ENCODE assay signal across 15 mouse cellular contexts in the genomic region with DNA sequence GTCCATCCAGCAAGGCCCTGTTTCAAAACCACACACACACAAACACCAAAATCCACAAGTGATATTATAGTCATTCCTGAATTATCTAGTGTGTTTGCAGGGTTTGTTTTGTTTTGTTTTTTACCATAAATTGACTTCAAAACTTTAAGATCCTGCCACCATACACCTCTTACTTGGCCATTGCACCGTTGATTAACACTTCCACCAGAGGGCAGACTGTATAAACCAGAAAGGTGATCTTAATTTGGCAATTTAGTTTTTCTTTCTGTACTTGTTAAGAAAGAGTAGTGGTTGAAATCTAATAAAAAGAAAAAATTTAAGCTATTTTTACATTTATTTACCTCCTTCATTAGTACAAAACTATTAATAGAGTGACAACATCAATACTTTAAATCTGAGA. TPM values are rescaled to one million over a fixed set of nuclear protein-coding genes. Genes with fewer than 3 reads are reported as not detected.
DNase-seq lines count a peak whose midpoint lies in the region; ATAC-seq and TF ChIP-seq lines count a peak whose summit lies in the region.
"Had no signal": no experiment of that assay in that cellular context is flagged by ENCODE, and none has a peak within 500 bp of the region (broad histone marks: within the 10 kb centered on the region; RNA-seq: fewer than 3 reads in every experiment).

No protein-coding gene starts in this region.

- H3K36me3 ChIP-seq in lung, embryonic 14.5 days (ENCODE audit: insufficient read depth): peaks cover 72% of the 10 kb centered on the region
- H3K36me3 ChIP-seq in CH12.LX (replicated peaks in 1 of 2; ENCODE audit: control insufficient read depth in 1 of 2, insufficient read depth in 1 of 2, low read length in 1 of 2): peaks cover 45 to 87% of the 10 kb centered on the region in 2 experiments

- TF ChIP-seq CTCF in gastrocnemius, adult 2 months (IDR thresholded peaks at IDR 0.05): peak; percentile 51
- TF ChIP-seq CTCF in lung, embryonic 14.5 days (IDR thresholded peaks at IDR 0.05; ENCODE audit: low read depth): 0 out of 2 replicates have a peak, but pooled peaks have one; percentile 21
- peak; percentile 11 to 60; a peak in 2 of 4 replicates for TF ChIP-seq CTCF in CH12.LX (conservative IDR thresholded peaks at IDR 0.05 in 1 of 2, IDR thresholded peaks at IDR 0.05 in 1 of 2; ENCODE audit: low read depth in 2 of 2, low read length in 2 of 2)
- TF ChIP-seq CTCF in brain, embryonic 14.5 days (IDR thresholded peaks at IDR 0.05; ENCODE audit: borderline replicate concordance, extremely low read depth, insufficient read depth, insufficient read length): peak; percentile 13; the same call in 1 of the 2 replicates

- H3K27ac ChIP-seq in gastrocnemius, adult 2 months: no peak overlapping the region
- no peak overlapping the region for H3K27ac ChIP-seq in lung, embryonic 14.5 days (ENCODE audit: low read depth)
- no peak overlapping the region for H3K27ac ChIP-seq in CH12.LX (ENCODE audit: insufficient read depth, low read depth)
- H3K27ac ChIP-seq: embryonic facial prominence, embryonic 12.5 days; heart, embryonic 13.5 days; hindbrain, embryonic 15.5 days; midbrain, embryonic 12.5 days had no signal

- no peak overlapping the region for H3K4me3 ChIP-seq in gastrocnemius, adult 2 months
- no peak overlapping the region for H3K4me3 ChIP-seq in lung, embryonic 14.5 days (ENCODE audit: low read depth, low read length)
- no peak overlapping the region for H3K4me3 ChIP-seq in CH12.LX (replicated peaks in 1 of 3; ENCODE audit: low read depth in 2 of 3, low read length in 2 of 3, poor library complexity in 1 of 3)
- H3K4me3 ChIP-seq: embryonic facial prominence, embryonic 12.5 days; heart, embryonic 13.5 days; hindbrain, embryonic 15.5 days; midbrain, embryonic 12.5 days had no signal

- dilution Hi-C loops in CH12.LX (cut with MboI; ENCODE audit: extremely low pct_ligation_motif_present, extremely low pct_unique_long_range_greater_than_20kb, low sequenced_read_pairs): no loop called here

- no peak overlapping the region for H3K9ac ChIP-seq in lung, embryonic 14.5 days
- H3K9ac ChIP-seq in CH12.LX (ENCODE audit: insufficient read depth, low read depth): no peak overlapping the region
- H3K9ac ChIP-seq: embryonic facial prominence, embryonic 12.5 days; heart, embryonic 13.5 days; hindbrain, embryonic 15.5 days; midbrain, embryonic 12.5 days had no signal

- no peak overlapping the region for H3K4me2 ChIP-seq in lung, embryonic 14.5 days
- H3K4me2 ChIP-seq in CH12.LX (ENCODE audit: insufficient read depth, low read depth, poor library complexity, severe bottlenecking): no peak overlapping the region
- H3K4me2 ChIP-seq: embryonic facial prominence, embryonic 12.5 days; heart, embryonic 13.5 days; hindbrain, embryonic 15.5 days; midbrain, embryonic 12.5 days had no signal

- no peaks in the 10 kb centered on the region for H3K4me1 ChIP-seq in lung, embryonic 14.5 days (ENCODE audit: insufficient read depth)
- no peaks in the 10 kb centered on the region for H3K4me1 ChIP-seq in CH12.LX (ENCODE audit: control insufficient read depth in 1 of 2, insufficient read depth in 2 of 2)
- H3K4me1 ChIP-seq: embryonic facial prominence, embryonic 12.5 days; heart, embryonic 13.5 days; hindbrain, embryonic 15.5 days; midbrain, embryonic 12.5 days had no signal

- no peak; the same call in 1 of the 2 replicates for TF ChIP-seq RAD21 in CH12.LX (IDR thresholded peaks at IDR 0.05; ENCODE audit: low read depth, low read length)

- intact Hi-C loops in gastrocnemius, adult 2 months (cut with DNase I): no loop called here

- no peak for ATAC-seq in lung, embryonic 14.5 days (ENCODE audit: insufficient read depth)

- no peak for TF ChIP-seq EP300 in CH12.LX (IDR thresholded peaks at IDR 0.05; ENCODE audit: low read length)

- in situ Hi-C loops in CH12.LX (cut with MboI; ENCODE audit: low pct_ligation_motif_present, low pct_unique_long_range_greater_than_20kb, low sequenced_read_pairs): no loop called here

- 0 out of 2 replicates have a peak, but pooled peaks cover 3% of the 10 kb centered on the region for H3K79me2 ChIP-seq in CH12.LX (replicated peaks; ENCODE audit: control insufficient read depth, extremely low read depth, insufficient read depth, poor library complexity, severe bottlenecking)

- no peak for TF ChIP-seq POLR2A in CH12.LX (IDR thresholded peaks at IDR 0.05; ENCODE audit: low read depth, low read length)
- TF ChIP-seq POLR2A in brain, embryonic 14.5 days (IDR thresholded peaks at IDR 0.05; ENCODE audit: borderline replicate concordance, extremely low read depth, insufficient read depth, insufficient read length, poor library complexity, severe bottlenecking): no peak

- H3K9me3 ChIP-seq in lung, embryonic 14.5 days (ENCODE audit: low read depth, low read length): no peaks in the 10 kb centered on the region
- H3K9me3 ChIP-seq in CH12.LX (replicated peaks; ENCODE audit: low read length): no peaks in the 10 kb centered on the region
- H3K9me3 ChIP-seq: embryonic facial prominence, embryonic 12.5 days; heart, embryonic 13.5 days; hindbrain, embryonic 15.5 days; midbrain, embryonic 12.5 days had no signal

- no peak for DNase-seq in gastrocnemius, adult 2 months
- no peak for DNase-seq in gastrocnemius, adult 8-10 months (ENCODE audit: low spot score in 2 of 2)
- peak; percentile 21 for DNase-seq in lung, embryonic 14.5 days
- no peak for DNase-seq in lung, postnatal 36 days
- DNase-seq in CH12.LX (ENCODE audit: extremely low read depth): peak; percentile 17
- peak; percentile 26 for DNase-seq in brain, embryonic 14.5 days (ENCODE audit: low read depth)
- no peak for DNase-seq in frontal cortex, postnatal 10 days (ENCODE audit: low spot score in 2 of 2)
- no peak for DNase-seq in frontal cortex, postnatal 36 days (ENCODE audit: low spot score in 2 of 2)
- DNase-seq: cerebellum, adult 9-10 months; gastrocnemius, postnatal 25 days; right cerebral cortex, adult 18-20 months had no signal

- 64% methylated on average over 1 of the region's 1 CpGs for WGBS in lung, embryonic 14.5 days

- no peaks in the 10 kb centered on the region for H3K27me3 ChIP-seq in lung, embryonic 14.5 days (ENCODE audit: insufficient read depth, low read length)
- H3K27me3 ChIP-seq in CH12.LX (replicated peaks): no peaks in the 10 kb centered on the region
- H3K27me3 ChIP-seq: embryonic facial prominence, embryonic 12.5 days; heart, embryonic 13.5 days; hindbrain, embryonic 15.5 days; midbrain, embryonic 12.5 days had no signal

TF ChIP-seq in CH12.LX, 34 proteins besides CTCF, POLR2A, EP300 and RAD21:
- no peak for TF ChIP-seq JUN (IDR thresholded peaks at IDR 0.05; ENCODE audit: insufficient read depth, low read depth, low read length)
- no peak for TF ChIP-seq USF1 (IDR thresholded peaks at IDR 0.05; ENCODE audit: low read depth, low read length)
- no peak for TF ChIP-seq NELFE (IDR thresholded peaks at IDR 0.05; ENCODE audit: low read depth, low read length)
- peak; percentile 37 for TF ChIP-seq SMC3 (IDR thresholded peaks at IDR 0.05; ENCODE audit: low read depth, low read length)
- TF ChIP-seq PAX5 (IDR thresholded peaks at IDR 0.05; ENCODE audit: low read length): no peak
- no peak for TF ChIP-seq CHD1 (IDR thresholded peaks at IDR 0.05; ENCODE audit: low read depth, low read length)

RNA-seq across cellular contexts. Expression of a gene that starts 44.5 kb away (rescaled TPM):
- 10 to 100 TPM; 14.2 to 17.1 TPM for total RNA-seq in gastrocnemius, adult 2 months (2021)
- total RNA-seq in gastrocnemius, adult 8-10 months (2022): 10 to 100 TPM; 10.5 to 15.2 (median 11.3) TPM
- 14.6 and 16.6 TPM in 2 replicates for polyA plus RNA-seq in lung, embryonic 14.5 days (2014; fragmentation: Nextera tagmentation; extraction: Ambion mirVana)
- total RNA-seq in CH12.LX (2012; rRNA removed) (29.6 and 38.2 TPM in 2 replicates), CH12.LX (2014; rRNA removed) (26.1 and 27.8 TPM in 2 replicates)
- 39.1 and 44.1 TPM in 2 replicates for polyA plus RNA-seq in CH12.LX (2012; ENCODE audit: insufficient read length, low read depth)
- polyA plus RNA-seq in brain, embryonic 14.5 days (2012; rRNA removed): 21.7 and 26.2 TPM in 2 replicates

RNA-seq across cellular contexts. Expression of a gene that starts 54.2 kb away (rescaled TPM):
- 10 to 100 TPM; 26.4 to 33.1 TPM for total RNA-seq in gastrocnemius, adult 2 months (2021)
- 10 to 100 TPM; 21.4 to 28.2 (median 25.6) TPM for total RNA-seq in gastrocnemius, adult 8-10 months (2022)
- 62.4 and 62.8 TPM in 2 replicates for polyA plus RNA-seq in lung, embryonic 14.5 days (2014; fragmentation: Nextera tagmentation; extraction: Ambion mirVana)
- total RNA-seq in CH12.LX (2012; rRNA removed) (28.8 and 40.8 TPM in 2 replicates), CH12.LX (2014; rRNA removed) (51.4 and 52.0 TPM in 2 replicates)
- polyA plus RNA-seq in CH12.LX (2012; ENCODE audit: insufficient read length, low read depth): 54.7 and 58.9 TPM in 2 replicates
- polyA plus RNA-seq in brain, embryonic 14.5 days (2012; rRNA removed): 30.4 and 33.2 TPM in 2 replicates

Comparison
In these comparisons a context has a peak if more than half of its experiments do, and no peak if none do; other contexts are left out.
1. DNase-seq: peak in lung, embryonic 14.5 days (single experiment), CH12.LX (single experiment) and brain, embryonic 14.5 days (single experiment); none in gastrocnemius, adult 2 months (single experiment), gastrocnemius, adult 8-10 months (0 of 2), lung, postnatal 36 days (single experiment), frontal cortex, postnatal 10 days (0 of 2) and frontal cortex, postnatal 36 days (0 of 2).
2. Peak in every context shown above with its lines, with median percentiles within 50 percentile points of each other: CTCF ChIP-seq.